Mouse (Mus musculus): ENCODE results near the gene Hsd17b1. TPM values are rescaled to one million over a fixed set of nuclear protein-coding genes. Genes with fewer than 3 reads are reported as not detected.
"Not testable (repeated sequence)": the region's sequence is repeated elsewhere in the genome, so short reads cannot be mapped to it uniquely, and the experiment has no call there.

Gene Hsd17b1
- polyA plus RNA-seq, 1 experiment from 2014 or later, result not detected

DNA sequence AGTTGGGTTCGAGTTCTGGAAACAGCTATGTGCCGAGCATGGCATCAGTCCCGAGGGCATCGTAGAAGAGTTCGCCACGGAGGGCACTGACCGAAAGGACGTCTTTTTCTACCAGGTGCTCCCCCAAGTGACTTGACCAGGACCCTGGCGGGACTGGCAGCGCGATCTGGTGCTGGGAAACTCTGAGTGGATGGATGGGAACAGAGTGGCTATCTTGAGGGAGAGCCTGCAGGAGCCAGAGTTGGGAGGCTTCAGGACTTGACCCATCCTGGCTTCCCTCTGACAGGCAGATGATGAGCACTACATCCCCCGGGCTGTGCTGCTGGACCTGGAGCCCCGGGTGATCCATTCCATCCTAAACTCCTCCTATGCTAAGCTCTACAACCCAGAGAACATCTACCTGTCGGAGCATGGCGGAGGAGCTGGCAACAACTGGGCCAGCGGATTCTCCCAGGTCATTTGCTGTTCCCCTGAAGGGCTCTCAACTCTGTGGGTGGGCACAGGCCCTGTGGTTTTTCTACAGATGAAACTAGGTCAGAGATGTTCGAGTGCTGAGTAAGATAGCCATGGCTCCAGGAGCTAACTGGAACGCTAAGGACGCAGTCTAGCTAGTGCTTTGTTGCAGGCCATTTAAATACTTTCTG lies 42.5 kb downstream of the Hsd17b1 start:
- peak overlapping the region; percentile 85 for H3K4me2 ChIP-seq (ENCODE audit: low read length)
- H3K4me3 ChIP-seq (ENCODE audit: low read depth, low read length), result peak overlapping the region; percentile 88
- no peaks in the 10 kb centered on the region for H3K27me3 ChIP-seq (replicated peaks; ENCODE audit: control insufficient read depth, insufficient read depth, low read length)
- peaks cover 21% of the 10 kb centered on the region for H3K4me1 ChIP-seq (ENCODE audit: control insufficient read depth, insufficient read depth, low read length)
- H3K27ac ChIP-seq (ENCODE audit: low read depth, low read length), result peak overlapping the region; percentile 92
- 21% methylated on average over 19 of the region's 19 CpGs for WGBS
- peak overlapping the region; percentile 92 for H3K9ac ChIP-seq (ENCODE audit: low read length)
- H3K9me3 ChIP-seq (replicated peaks; ENCODE audit: control insufficient read depth, low read length), result no peaks in the 10 kb centered on the region
- peaks cover 37% of the 10 kb centered on the region for H3K36me3 ChIP-seq (ENCODE audit: control insufficient read depth, insufficient read depth, low read length)
- no peak for DNase-seq (ENCODE audit: low spot score)
- ATAC-seq, result no peak

DNA sequence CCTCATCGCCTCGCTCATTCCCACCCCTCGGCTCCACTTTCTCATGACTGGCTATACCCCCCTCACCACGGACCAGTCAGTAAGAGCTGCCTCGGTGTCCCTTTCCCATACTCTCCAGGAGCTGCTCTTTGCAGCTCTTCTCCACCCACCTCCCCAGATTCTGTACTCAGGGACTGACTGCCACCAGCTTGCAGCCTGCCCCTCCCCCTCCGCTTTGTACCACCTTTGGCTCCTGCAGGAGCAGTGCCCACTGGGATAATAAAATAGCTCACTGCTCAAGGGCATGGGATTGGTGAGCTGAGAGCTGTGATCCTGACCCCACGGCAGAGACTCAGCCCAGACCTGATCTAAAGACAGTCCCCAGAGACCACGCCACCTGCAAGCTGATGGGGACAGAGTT lies 46.3 kb downstream of the Hsd17b1 start:
- H3K9ac ChIP-seq (ENCODE audit: low read length); ATAC-seq; H3K9me3 ChIP-seq (replicated peaks; ENCODE audit: control insufficient read depth, low read length); H3K27me3 ChIP-seq (replicated peaks; ENCODE audit: control insufficient read depth, insufficient read depth, low read length); DNase-seq (ENCODE audit: low spot score); H3K4me1 ChIP-seq (ENCODE audit: control insufficient read depth, insufficient read depth, low read length); H3K4me3 ChIP-seq (ENCODE audit: low read depth, low read length); H3K27ac ChIP-seq (ENCODE audit: low read depth, low read length); H3K4me2 ChIP-seq (ENCODE audit: low read length): not testable (repeated sequence)
- 98% methylated on average over 8 of the region's 8 CpGs for WGBS
- peaks cover 40% of the 10 kb centered on the region for H3K36me3 ChIP-seq (ENCODE audit: control insufficient read depth, insufficient read depth, low read length)

DNA sequence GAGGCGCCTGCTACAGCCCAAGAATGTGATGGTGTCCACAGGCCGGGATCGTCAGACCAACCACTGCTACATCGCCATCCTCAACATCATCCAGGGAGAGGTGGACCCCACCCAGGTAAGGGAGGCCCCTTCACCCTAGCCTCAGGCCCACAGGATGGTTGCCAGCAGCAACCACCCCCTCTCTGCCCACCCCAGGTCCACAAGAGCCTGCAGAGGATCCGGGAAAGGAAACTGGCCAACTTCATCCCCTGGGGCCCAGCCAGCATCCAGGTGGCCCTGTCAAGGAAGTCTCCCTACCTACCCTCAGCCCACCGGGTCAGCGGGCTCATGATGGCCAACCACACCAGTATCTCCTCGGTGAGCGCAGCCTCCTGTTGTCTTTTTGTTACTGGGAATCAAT lies 46.8 kb downstream of the Hsd17b1 start:
- H3K9me3 ChIP-seq (replicated peaks; ENCODE audit: control insufficient read depth, low read length); ATAC-seq; H3K4me3 ChIP-seq (ENCODE audit: low read depth, low read length); H3K4me1 ChIP-seq (ENCODE audit: control insufficient read depth, insufficient read depth, low read length); H3K9ac ChIP-seq (ENCODE audit: low read length); H3K27ac ChIP-seq (ENCODE audit: low read depth, low read length); DNase-seq (ENCODE audit: low spot score); H3K4me2 ChIP-seq (ENCODE audit: low read length); H3K27me3 ChIP-seq (replicated peaks; ENCODE audit: control insufficient read depth, insufficient read depth, low read length): not testable (repeated sequence)
- 95% methylated on average over 7 of the region's 9 CpGs for WGBS
- peaks cover 40% of the 10 kb centered on the region for H3K36me3 ChIP-seq (ENCODE audit: control insufficient read depth, insufficient read depth, low read length)

DNA sequence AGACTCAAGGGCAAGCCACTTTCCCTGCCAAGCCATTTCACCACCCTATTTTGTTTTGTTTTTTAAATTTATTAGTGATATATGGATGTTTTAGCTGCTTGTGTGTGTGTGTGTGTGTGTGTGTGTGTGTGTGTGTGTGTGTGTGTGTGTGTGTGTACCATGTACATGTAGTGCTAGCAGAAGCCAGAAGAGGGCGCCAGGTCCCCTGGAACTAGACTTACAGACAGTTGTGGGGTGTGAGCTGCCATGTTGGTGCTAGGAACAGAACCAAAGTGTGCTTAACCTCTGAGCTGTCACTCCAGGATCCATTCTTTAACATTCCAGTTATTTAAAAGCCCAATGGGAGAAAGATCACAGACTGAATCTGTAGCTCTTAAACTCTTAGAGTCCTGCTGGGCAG lies 48.9 kb downstream of the Hsd17b1 start:
- Histone ChIP-seq H3K36me3 (ENCODE audit: control insufficient read depth, insufficient read depth, low read length) (peaks cover 40% of the 10 kb centered on the region), H3K9ac (ENCODE audit: low read length) (no peak overlapping the region), H3K4me1 (ENCODE audit: control insufficient read depth, insufficient read depth, low read length) (no peaks in the 10 kb centered on the region), H3K27ac (ENCODE audit: low read depth, low read length) (no peak overlapping the region), H3K4me3 (ENCODE audit: low read depth, low read length) (no peak overlapping the region), H3K4me2 (ENCODE audit: low read length) (no peak overlapping the region), H3K27me3 (replicated peaks; ENCODE audit: control insufficient read depth, insufficient read depth, low read length) (no peaks in the 10 kb centered on the region), H3K9me3 (replicated peaks; ENCODE audit: control insufficient read depth, low read length) (no peaks in the 10 kb centered on the region)
- ATAC-seq, result no peak
- DNase-seq (ENCODE audit: low spot score), result no peak
- WGBS, result 83% methylated on average over 1 of the region's 1 CpGs

DNA sequence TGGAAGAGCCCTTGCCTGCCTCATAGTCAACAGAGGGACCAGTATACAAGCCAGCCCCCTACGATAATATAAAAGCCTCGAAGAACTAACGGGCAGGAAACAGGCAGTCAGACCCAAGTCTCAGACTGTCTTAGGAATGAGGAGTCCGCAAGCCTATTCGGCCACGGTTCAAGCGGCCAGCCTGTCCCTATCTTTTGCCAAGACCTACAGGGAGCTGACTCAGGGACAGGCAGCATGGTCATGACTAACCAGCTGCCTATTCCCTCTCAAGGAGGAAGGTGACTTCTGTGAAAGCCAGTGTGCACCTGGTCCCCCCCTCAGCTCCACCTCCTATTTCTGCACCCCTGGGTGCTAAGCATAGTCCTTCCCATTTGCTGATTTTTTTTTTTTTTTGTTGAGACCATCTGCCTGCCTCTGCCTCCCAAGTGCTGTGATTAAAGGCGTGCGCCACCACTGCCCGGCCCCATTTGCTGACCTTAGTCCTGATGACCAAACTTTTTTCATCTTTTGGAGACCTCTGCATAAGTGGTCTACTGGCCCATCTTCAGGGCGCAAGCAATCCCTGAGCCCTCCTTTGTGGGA lies 50.9 kb downstream of the Hsd17b1 start:
- DNase-seq (ENCODE audit: low spot score), result no peak
- no peak overlapping the region for H3K27ac ChIP-seq (ENCODE audit: low read depth, low read length)
- H3K36me3 ChIP-seq (ENCODE audit: control insufficient read depth, insufficient read depth, low read length), result peaks cover 23% of the 10 kb centered on the region
- no peak overlapping the region for H3K9ac ChIP-seq (ENCODE audit: low read length)
- H3K4me1 ChIP-seq (ENCODE audit: control insufficient read depth, insufficient read depth, low read length), result no peaks in the 10 kb centered on the region
- 84% methylated on average over 11 of the region's 11 CpGs for WGBS
- H3K27me3 ChIP-seq (replicated peaks; ENCODE audit: control insufficient read depth, insufficient read depth, low read length), result no peaks in the 10 kb centered on the region
- no peaks in the 10 kb centered on the region for H3K9me3 ChIP-seq (replicated peaks; ENCODE audit: control insufficient read depth, low read length)
- no peak overlapping the region for H3K4me2 ChIP-seq (ENCODE audit: low read length)
- no peak overlapping the region for H3K4me3 ChIP-seq (ENCODE audit: low read depth, low read length)
- no peak for ATAC-seq

Small RNA genes lying within 50 kb of the gene (microRNA-seq; reads per million reads assigned to microRNA genes)
- gene Mir6928, result 3.3 reads per million, percentile 18 among the genes with 10 or more reads in this experiment

Other genes with a start within 250 kb of the Hsd17b1 start
- 10.9 and 11.4 TPM in 2 replicates for gene Stat5b, start 227.7 kb upstream of the Hsd17b1 start, polyA plus RNA-seq (2014; fragmentation: Nextera tagmentation; extraction: Ambion mirVana)
- 0.69 and 0.96 TPM in 2 replicates for gene Stat5a, start 219.1 kb upstream of the Hsd17b1 start, polyA plus RNA-seq (2014; fragmentation: Nextera tagmentation; extraction: Ambion mirVana)
- gene Stat3, start 138.9 kb upstream of the Hsd17b1 start, polyA plus RNA-seq (2014; fragmentation: Nextera tagmentation; extraction: Ambion mirVana), result 23.3 and 26.4 TPM in 2 replicates
- gene Cavin1, start 107.5 kb upstream of the Hsd17b1 start, polyA plus RNA-seq (2014; fragmentation: Nextera tagmentation; extraction: Ambion mirVana), result 15.6 and 21.1 TPM in 2 replicates
- 50.2 and 74.4 TPM in 2 replicates for gene Atp6v0a1, start 69.0 kb upstream of the Hsd17b1 start, polyA plus RNA-seq (2014; fragmentation: Nextera tagmentation; extraction: Ambion mirVana)
- 6.6 and 8.4 TPM in 2 replicates for gene Naglu, start 8.4 kb upstream of the Hsd17b1 start, polyA plus RNA-seq (2014; fragmentation: Nextera tagmentation; extraction: Ambion mirVana)
- 52.9 and 54.9 TPM in 2 replicates for gene Coasy, start 4.2 kb downstream of the Hsd17b1 start, polyA plus RNA-seq (2014; fragmentation: Nextera tagmentation; extraction: Ambion mirVana)
- gene Mlx, start 8.9 kb downstream of the Hsd17b1 start, polyA plus RNA-seq (2014; fragmentation: Nextera tagmentation; extraction: Ambion mirVana), result 100 and 109 TPM in 2 replicates
- 39.8 and 54.3 TPM in 2 replicates for gene Psmc3ip, start 17.0 kb downstream of the Hsd17b1 start, polyA plus RNA-seq (2014; fragmentation: Nextera tagmentation; extraction: Ambion mirVana)
- 14.0 and 14.4 TPM in 2 replicates for gene Retreg3, start 41.5 kb downstream of the Hsd17b1 start, polyA plus RNA-seq (2014; fragmentation: Nextera tagmentation; extraction: Ambion mirVana)
- gene Tubg1, start 41.5 kb downstream of the Hsd17b1 start, polyA plus RNA-seq (2014; fragmentation: Nextera tagmentation; extraction: Ambion mirVana), result 84.9 and 87.8 TPM in 2 replicates
- 27.4 and 31.9 TPM in 2 replicates for gene Tubg2, start 77.5 kb downstream of the Hsd17b1 start, polyA plus RNA-seq (2014; fragmentation: Nextera tagmentation; extraction: Ambion mirVana)
- 0.39 and 0.48 TPM in 2 replicates for gene Cntnap1, start 92.1 kb downstream of the Hsd17b1 start, polyA plus RNA-seq (2014; fragmentation: Nextera tagmentation; extraction: Ambion mirVana)
- 4.6 and 5.5 TPM in 2 replicates for gene Plekhh3, start 92.9 kb downstream of the Hsd17b1 start, polyA plus RNA-seq (2014; fragmentation: Nextera tagmentation; extraction: Ambion mirVana)
- 0.10 TPM in 1 of 2 replicates, not detected in the other for gene Ccr10, start 97.0 kb downstream of the Hsd17b1 start, polyA plus RNA-seq (2014; fragmentation: Nextera tagmentation; extraction: Ambion mirVana)
- 16.1 and 22.4 TPM in 2 replicates for gene Ezh1, start 148.1 kb downstream of the Hsd17b1 start, polyA plus RNA-seq (2014; fragmentation: Nextera tagmentation; extraction: Ambion mirVana)
- 80.4 and 80.9 TPM in 2 replicates for gene Ramp2, start 167.6 kb downstream of the Hsd17b1 start, polyA plus RNA-seq (2014; fragmentation: Nextera tagmentation; extraction: Ambion mirVana)
- 110 and 118 TPM in 2 replicates for gene Vps25, start 175.3 kb downstream of the Hsd17b1 start, polyA plus RNA-seq (2014; fragmentation: Nextera tagmentation; extraction: Ambion mirVana)
- 3.0 and 3.4 TPM in 2 replicates for gene Wnk4, start 182.2 kb downstream of the Hsd17b1 start, polyA plus RNA-seq (2014; fragmentation: Nextera tagmentation; extraction: Ambion mirVana)
- 0.76 and 1.3 TPM in 2 replicates for gene Cntd1, start 200.6 kb downstream of the Hsd17b1 start, polyA plus RNA-seq (2014; fragmentation: Nextera tagmentation; extraction: Ambion mirVana)
- gene Coa3, start 200.7 kb downstream of the Hsd17b1 start, polyA plus RNA-seq (2014; fragmentation: Nextera tagmentation; extraction: Ambion mirVana), result 237 and 260 TPM in 2 replicates
- 172 and 177 TPM in 2 replicates for gene Becn1, start 223.9 kb downstream of the Hsd17b1 start, polyA plus RNA-seq (2014; fragmentation: Nextera tagmentation; extraction: Ambion mirVana)
- gene Psme3, start 237.8 kb downstream of the Hsd17b1 start, polyA plus RNA-seq (2014; fragmentation: Nextera tagmentation; extraction: Ambion mirVana), result 103 and 107 TPM in 2 replicates
- gene Aoc2, start 246.7 kb downstream of the Hsd17b1 start, polyA plus RNA-seq (2014; fragmentation: Nextera tagmentation; extraction: Ambion mirVana), result 0.94 and 1.1 TPM in 2 replicates